ENCODE assay signal across 9 mouse cellular contexts in genomic region chr12:33146622-33147433, GRCm38 (mm10). TPM values are rescaled to one million over a fixed set of nuclear protein-coding genes. Genes with fewer than 3 reads are reported as not detected.
DNase-seq lines count a peak whose midpoint lies in the region; ATAC-seq and TF ChIP-seq lines count a peak whose summit lies in the region.
"Had no signal": no experiment of that assay in that cellular context is flagged by ENCODE, and none has a peak within 500 bp of the region (broad histone marks: within the 10 kb centered on the region; RNA-seq: fewer than 3 reads in every experiment).

No protein-coding gene starts in this region.

- peak overlapping the region; percentile 92 for H3K9ac ChIP-seq in lung, embryonic 14.5 days
- H3K9ac ChIP-seq in forebrain, postnatal 0 days, result peak overlapping the region; percentile 64
- peak overlapping the region; percentile 56 for H3K9ac ChIP-seq in liver, adult 2 months (ENCODE audit: low read depth, low read length)
- H3K9ac ChIP-seq in neural tube, embryonic 15.5 days (replicated peaks), result peak overlapping the region; percentile 61

- peaks cover 12% of the 10 kb centered on the region; the same call in 1 of the 2 replicates for H3K79me2 ChIP-seq in liver, adult 2 months (ENCODE audit: control insufficient read depth, insufficient read depth, low read length)

- H3K4me3 ChIP-seq in lung, embryonic 14.5 days (ENCODE audit: low read depth, low read length), result peak overlapping the region; percentile 78
- peak overlapping the region; percentile 64 for H3K4me3 ChIP-seq in forebrain, postnatal 0 days (ENCODE audit: low read depth, low read length)
- peak overlapping the region; percentile 57 for H3K4me3 ChIP-seq in liver, adult 2 months (ENCODE audit: insufficient read depth, low read depth, low read length)
- peak overlapping the region; percentile 77 for H3K4me3 ChIP-seq in neural tube, embryonic 15.5 days (replicated peaks)

- H3K27me3 ChIP-seq in lung, embryonic 14.5 days (ENCODE audit: insufficient read depth, low read length), result 0 out of 2 replicates have a peak, but pooled peaks cover 6% of the 10 kb centered on the region
- H3K27me3 ChIP-seq in forebrain, postnatal 0 days (ENCODE audit: insufficient read depth, low read length), result no peaks in the 10 kb centered on the region; the same call in 1 of the 2 replicates
- H3K27me3 ChIP-seq in liver, adult 2 months (ENCODE audit: control insufficient read depth, insufficient read depth, low read length), result no peaks in the 10 kb centered on the region
- H3K27me3 ChIP-seq in neural tube, embryonic 15.5 days (replicated peaks), result peaks cover 15% of the 10 kb centered on the region; the same call in 1 of the 2 replicates

- peaks cover 13% of the 10 kb centered on the region; the same call in 1 of the 2 replicates for H3K4me1 ChIP-seq in lung, embryonic 14.5 days (ENCODE audit: insufficient read depth)
- H3K4me1 ChIP-seq in forebrain, postnatal 0 days (ENCODE audit: insufficient read depth), result peaks cover 21% of the 10 kb centered on the region
- peaks cover 3% of the 10 kb centered on the region for H3K4me1 ChIP-seq in liver, adult 2 months (ENCODE audit: control insufficient read depth, insufficient read depth, low read length)
- peaks cover 42% of the 10 kb centered on the region for H3K4me1 ChIP-seq in neural tube, embryonic 15.5 days

- no peaks in the 10 kb centered on the region for H3K36me3 ChIP-seq in lung, embryonic 14.5 days (ENCODE audit: insufficient read depth)
- no peaks in the 10 kb centered on the region for H3K36me3 ChIP-seq in forebrain, postnatal 0 days (ENCODE audit: insufficient read depth)
- no peaks in the 10 kb centered on the region for H3K36me3 ChIP-seq in liver, adult 2 months (ENCODE audit: control insufficient read depth, insufficient read depth, low read length)
- no peaks in the 10 kb centered on the region for H3K36me3 ChIP-seq in neural tube, embryonic 15.5 days

- WGBS in lung, embryonic 14.5 days, result 5% methylated on average over 29 of the region's 29 CpGs
- WGBS in forebrain, postnatal 0 days, result 6% methylated on average over 29 of the region's 29 CpGs
- 9% methylated on average over 29 of the region's 29 CpGs for WGBS in liver, adult 2 months
- WGBS in neural tube, embryonic 15.5 days, result 6% methylated on average over 29 of the region's 29 CpGs

- no peak overlapping the region for H3K27ac ChIP-seq in lung, embryonic 14.5 days (ENCODE audit: low read depth)
- H3K27ac ChIP-seq in forebrain, postnatal 0 days (ENCODE audit: low read depth, low read length), result 0 out of 2 replicates have a peak overlapping the region, but pooled peaks have one; percentile 52
- no peak overlapping the region for H3K27ac ChIP-seq in liver, adult 2 months (replicated peaks; ENCODE audit: insufficient read depth, low read depth, low read length)
- H3K27ac ChIP-seq in neural tube, embryonic 15.5 days (replicated peaks), result peak overlapping the region; percentile 64; the same call in 1 of the 2 replicates

- H3K9me3 ChIP-seq in lung, embryonic 14.5 days (ENCODE audit: low read depth, low read length), result no peaks in the 10 kb centered on the region
- no peaks in the 10 kb centered on the region for H3K9me3 ChIP-seq in forebrain, postnatal 0 days (ENCODE audit: low read length)
- no peaks in the 10 kb centered on the region for H3K9me3 ChIP-seq in neural tube, embryonic 15.5 days (replicated peaks)

- TF ChIP-seq CTCF in lung, embryonic 14.5 days (IDR thresholded peaks at IDR 0.05; ENCODE audit: low read depth), result no peak
- TF ChIP-seq CTCF in forebrain, postnatal 0 days (IDR thresholded peaks at IDR 0.05; ENCODE audit: low read depth), result no peak
- no peak for TF ChIP-seq CTCF in liver, adult 2 months (IDR thresholded peaks at IDR 0.05; ENCODE audit: low read depth, low read length)

- TF ChIP-seq POLR2A in liver, adult 2 months (IDR thresholded peaks at IDR 0.05; ENCODE audit: extremely low read depth, insufficient read depth, low read length), result no peak

- ATAC-seq in lung, embryonic 14.5 days (ENCODE audit: insufficient read depth), result peak; percentile 72
- ATAC-seq in forebrain, postnatal 0 days, result peak; percentile 67
- ATAC-seq in neural tube, embryonic 15.5 days (ENCODE audit: low FRiP score), result peak; percentile 60

- DNase-seq in lung, embryonic 14.5 days, result peak; percentile 68
- no peak for DNase-seq in lung, adult 18-20 months
- DNase-seq in adipocyte (ENCODE audit: low spot score), result peak; percentile 23
- no peak for DNase-seq in forebrain, postnatal 0 days
- DNase-seq in liver, adult 2 months (ENCODE audit: extremely low read depth, low read depth, low spot score), result no peak
- DNase-seq in layer of hippocampus, adult 9-10 months (ENCODE audit: low spot score), result no peak
- no peak for DNase-seq in adrenal gland, postnatal 14 days

- peak overlapping the region; percentile 96 for H3K4me2 ChIP-seq in lung, embryonic 14.5 days
- peak overlapping the region; percentile 92 for H3K4me2 ChIP-seq in forebrain, postnatal 0 days (ENCODE audit: low read depth)
- H3K4me2 ChIP-seq in neural tube, embryonic 15.5 days, result peak overlapping the region; percentile 94

RNA-seq across cellular contexts. Expression of gene Atxn7l1, which starts 0.7 kb away (rescaled TPM):
- 14.4 and 16.5 TPM in 2 replicates for polyA plus RNA-seq in lung, embryonic 14.5 days (2014; fragmentation: Nextera tagmentation; extraction: Ambion mirVana)
- total RNA-seq in forebrain, postnatal 0 days (2014; rRNA removed), result 16.1 and 23.0 TPM in 2 replicates
- 18.2 TPM in 2 replicates for polyA plus RNA-seq in forebrain, postnatal 0 days (2015; fragmentation: Nextera tagmentation; extraction: Ambion mirVana)
- 6.1 and 7.9 TPM in 2 replicates for total RNA-seq in liver, adult 2 months (2014; rRNA removed)
- 10.1 and 16.2 TPM in 2 replicates for polyA plus RNA-seq in liver, adult 2 months (2012; rRNA removed)
- 19.4 and 27.7 TPM in 2 replicates for polyA plus RNA-seq in neural tube, embryonic 15.5 days (2015; fragmentation: Nextera tagmentation; extraction: Ambion mirVana)
- 26.0 and 27.3 TPM in 2 replicates for total RNA-seq in adrenal gland, postnatal 14 days (2021)

RNA-seq across cellular contexts. Expression of gene Cdhr3, which starts 54.2 kb away (rescaled TPM):
- not detected in 2 replicates for polyA plus RNA-seq in lung, embryonic 14.5 days (2014; fragmentation: Nextera tagmentation; extraction: Ambion mirVana)
- 0.54 and 0.81 TPM in 2 replicates for total RNA-seq in forebrain, postnatal 0 days (2014; rRNA removed)
- polyA plus RNA-seq in forebrain, postnatal 0 days (2015; fragmentation: Nextera tagmentation; extraction: Ambion mirVana), result 0.62 and 0.85 TPM in 2 replicates
- total RNA-seq in liver, adult 2 months (2014; rRNA removed), result not detected in 2 replicates
- polyA plus RNA-seq in liver, adult 2 months (2012; rRNA removed), result not detected in 2 replicates
- polyA plus RNA-seq in neural tube, embryonic 15.5 days (2015; fragmentation: Nextera tagmentation; extraction: Ambion mirVana), result 0.18 and 0.32 TPM in 2 replicates
- not detected in 2 replicates for total RNA-seq in adrenal gland, postnatal 14 days (2021)
- polyA plus RNA-seq: large intestine, adult 2 months had no signal

Comparison
In these comparisons a context has a peak if more than half of its experiments do, and no peak if none do; other contexts are left out.
1. DNase-seq: peak in lung, embryonic 14.5 days (single experiment) and adipocyte (single experiment); none in lung, adult 18-20 months (0 of 2), forebrain, postnatal 0 days (single experiment), liver, adult 2 months (single experiment), layer of hippocampus, adult 9-10 months (single experiment) and adrenal gland, postnatal 14 days (single experiment).
2. H3K27ac ChIP-seq: peak in forebrain, postnatal 0 days (single experiment) and neural tube, embryonic 15.5 days (single experiment); none in lung, embryonic 14.5 days (single experiment) and liver, adult 2 months (single experiment).
3. Peak in every context shown above with its lines, with median percentiles within 50 percentile points of each other: ATAC-seq, H3K4me2 ChIP-seq, H3K4me3 ChIP-seq and H3K9ac ChIP-seq.